In the genomic region with DNA sequence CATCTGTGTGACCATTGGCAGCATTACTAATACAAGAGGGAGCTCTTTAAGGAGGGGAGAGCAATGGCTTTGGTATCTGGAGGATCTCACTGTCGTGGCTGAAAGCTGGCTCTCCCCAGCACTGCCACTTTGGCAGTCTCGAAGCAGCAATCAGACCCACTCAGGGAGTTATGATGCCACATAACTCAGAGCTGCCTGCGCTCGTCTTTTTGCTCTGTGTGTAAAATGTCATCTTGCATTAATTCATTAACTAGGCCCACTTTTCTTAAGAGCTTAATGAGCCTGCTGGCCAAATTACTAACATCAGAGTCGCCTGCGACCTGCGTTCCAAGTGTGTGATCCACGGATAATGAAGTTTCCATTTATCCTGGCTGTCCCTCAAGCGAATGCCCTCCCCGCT, we compare ENCODE assay signal across 20 mouse cellular contexts.
A peak's percentile ranks its signal among the peaks of the same experiment; 100 is the strongest.
DNase-seq lines count a peak whose midpoint lies in the region; ATAC-seq and TF ChIP-seq lines count a peak whose summit lies in the region.
"Had no signal": no experiment of that assay in that cellular context is flagged by ENCODE, and none has a peak within 500 bp of the region (broad histone marks: within the 10 kb centered on the region; RNA-seq: fewer than 3 reads in every experiment).

No protein-coding gene starts in this region.

- intact Hi-C loops in heart, postnatal 14 days (cut with DNase I) = no loop called here

- no peak for TF ChIP-seq POLR2A in brain, embryonic 14.5 days (IDR thresholded peaks at IDR 0.05; ENCODE audit: borderline replicate concordance, extremely low read depth, insufficient read depth, insufficient read length, poor library complexity, severe bottlenecking)

- peaks cover 27% of the 10 kb centered on the region for H3K4me1 ChIP-seq in midbrain, embryonic 13.5 days (replicated peaks)
- H3K4me1 ChIP-seq in midbrain, embryonic 10.5 days = peaks cover 24% of the 10 kb centered on the region
- H3K4me1 ChIP-seq in stomach, embryonic 16.5 days (ENCODE audit: control insufficient read depth, insufficient read depth, low read length) = no peaks in the 10 kb centered on the region; the same call in 1 of the 2 replicates

- WGBS in midbrain, embryonic 13.5 days = 58% methylated on average over 10 of the region's 10 CpGs
- 86% methylated on average over 10 of the region's 10 CpGs for WGBS in midbrain, embryonic 10.5 days
- 62% methylated on average over 10 of the region's 10 CpGs for WGBS in stomach, embryonic 16.5 days

- no peaks in the 10 kb centered on the region for H3K27me3 ChIP-seq in midbrain, embryonic 13.5 days
- H3K27me3 ChIP-seq in midbrain, embryonic 10.5 days (ENCODE audit: low read depth, poor library complexity, severe bottlenecking) = no peaks in the 10 kb centered on the region
- no peaks in the 10 kb centered on the region for H3K27me3 ChIP-seq in stomach, embryonic 16.5 days (ENCODE audit: control insufficient read depth, insufficient read depth, low read length)
- H3K27me3 ChIP-seq: kidney, embryonic 15.5 days; limb, embryonic 12.5 days; liver, embryonic 12.5 days had no signal

- no peaks in the 10 kb centered on the region for H3K9me3 ChIP-seq in midbrain, embryonic 13.5 days
- no peaks in the 10 kb centered on the region for H3K9me3 ChIP-seq in midbrain, embryonic 10.5 days (replicated peaks)
- H3K9me3 ChIP-seq in stomach, embryonic 16.5 days (replicated peaks; ENCODE audit: control insufficient read depth, low read length) = no peaks in the 10 kb centered on the region
- H3K9me3 ChIP-seq: embryonic facial prominence, embryonic 10.5 days; kidney, embryonic 15.5 days; limb, embryonic 12.5 days; liver, embryonic 12.5 days had no signal

- no peak overlapping the region for H3K4me3 ChIP-seq in midbrain, embryonic 13.5 days (replicated peaks)
- no peak overlapping the region for H3K4me3 ChIP-seq in midbrain, embryonic 10.5 days
- no peak overlapping the region for H3K4me3 ChIP-seq in stomach, embryonic 16.5 days (replicated peaks; ENCODE audit: low read length)
- H3K4me3 ChIP-seq: embryonic facial prominence, embryonic 10.5 days; gastrocnemius, adult 2 months; kidney, embryonic 15.5 days; limb, embryonic 12.5 days; liver, embryonic 12.5 days had no signal

- 0 out of 2 replicates have a peak, but pooled peaks have one; percentile 15 for ATAC-seq in midbrain, embryonic 13.5 days
- peak; percentile 47; the same call in 1 of the 2 replicates for ATAC-seq in stomach, embryonic 16.5 days (ENCODE audit: insufficient read depth, low FRiP score)
- ATAC-seq: liver, embryonic 12.5 days had no signal

- TF ChIP-seq CTCF in brain, embryonic 14.5 days (IDR thresholded peaks at IDR 0.05; ENCODE audit: borderline replicate concordance, extremely low read depth, insufficient read depth, insufficient read length) = no peak

- no peak overlapping the region for H3K4me2 ChIP-seq in midbrain, embryonic 13.5 days (replicated peaks)
- no peak overlapping the region for H3K4me2 ChIP-seq in stomach, embryonic 16.5 days (ENCODE audit: low read depth, low read length)
- H3K4me2 ChIP-seq: heart, embryonic 11.5 days; kidney, embryonic 15.5 days; limb, embryonic 12.5 days; liver, embryonic 12.5 days had no signal

- DNase-seq in heart, adult 11 months = peak; percentile 80
- no peak for DNase-seq in heart, postnatal 14 days
- DNase-seq in midbrain, embryonic 10.5 days (ENCODE audit: low spot score) = no peak
- DNase-seq in brain, embryonic 14.5 days (ENCODE audit: low read depth) = peak; percentile 75
- DNase-seq in thymus, postnatal 25 days = no peak
- DNase-seq: adrenal gland, adult 2 months; cerebellum, adult 8-10 months; gastrocnemius, adult 2 months; kidney, postnatal 4 days; layer of hippocampus, adult 9-11 months; lung, adult 2 months; right cerebral cortex, postnatal 14 days; thymus, adult 2 months had no signal

- H3K27ac ChIP-seq in midbrain, embryonic 13.5 days = peak overlapping the region; percentile 55
- H3K27ac ChIP-seq in midbrain, embryonic 10.5 days (replicated peaks) = no peak overlapping the region
- H3K27ac ChIP-seq in stomach, embryonic 16.5 days (ENCODE audit: low read length) = no peak overlapping the region
- H3K27ac ChIP-seq: embryonic facial prominence, embryonic 10.5 days; gastrocnemius, adult 2 months; limb, embryonic 12.5 days; liver, embryonic 12.5 days had no signal

- peaks cover 30% of the 10 kb centered on the region for H3K36me3 ChIP-seq in midbrain, embryonic 13.5 days
- peaks cover 41% of the 10 kb centered on the region for H3K36me3 ChIP-seq in midbrain, embryonic 10.5 days
- H3K36me3 ChIP-seq in stomach, embryonic 16.5 days (ENCODE audit: control insufficient read depth, insufficient read depth, low read length) = 0 out of 2 replicates have a peak, but pooled peaks cover 3% of the 10 kb centered on the region
- H3K36me3 ChIP-seq: liver, embryonic 12.5 days had no signal

- H3K9ac ChIP-seq in midbrain, embryonic 13.5 days (replicated peaks) = no peak overlapping the region
- no peak overlapping the region for H3K9ac ChIP-seq in stomach, embryonic 16.5 days (ENCODE audit: low read length)
- H3K9ac ChIP-seq: kidney, embryonic 15.5 days; limb, embryonic 12.5 days; liver, embryonic 12.5 days had no signal

Comparison
In these comparisons a context has a peak if more than half of its experiments do, and no peak if none do; other contexts are left out.
1. DNase-seq: peak in heart, adult 11 months (single experiment) and brain, embryonic 14.5 days (single experiment); none in heart, postnatal 14 days (0 of 2), midbrain, embryonic 10.5 days (single experiment) and thymus, postnatal 25 days (single experiment).